Mouse (Mus musculus) brain, embryonic 14.5 days (tissue): ENCODE results near the gene Ermp1.

ENCODE experiments used
- CTCF ChIP-seq: fragments of 200-500 bp; IDR thresholded peaks from 2 replicates; pipeline ENCODE4 v1.5.1; 2012; ENCODE audit warnings: inconsistent platforms, mild to moderate bottlenecking, moderate library complexity, borderline replicate concordance; ENCODE audit not compliant: insufficient read depth, insufficient read length; ENCODE audit errors: extremely low read depth
- POLR2A ChIP-seq: fragments of 200-500 bp; IDR thresholded peaks from 2 replicates; pipeline ENCODE4 v1.6.1; 2012; ENCODE audit warnings: mild to moderate bottlenecking, inconsistent platforms, borderline replicate concordance; ENCODE audit not compliant: poor library complexity, insufficient read depth, insufficient read length, severe bottlenecking; ENCODE audit errors: extremely low read depth

GRCm38 (mm10) chr19:29663780-29664179, 15.6 kb upstream of the Ermp1 start:
- no peak for TF ChIP-seq POLR2A
- no peak for TF ChIP-seq CTCF
